Mouse (Mus musculus): ENCODE results near the gene Lad1. TPM values are rescaled to one million over a fixed set of nuclear protein-coding genes. Genes with fewer than 3 reads are reported as not detected.
A peak's percentile ranks its signal among the peaks of the same experiment; 100 is the strongest.

Gene Lad1
- polyA plus RNA-seq, 1 experiment from 2014 or later: 29.1 TPM

- H3K27ac ChIP-seq (ENCODE audit: low read length): no peak overlapping the region
- 82% methylated on average over 6 of the region's 6 CpGs for WGBS
- no peak overlapping the region for H3K9ac ChIP-seq (replicated peaks; ENCODE audit: low read length)
- no peaks in the 10 kb centered on the region for H3K36me3 ChIP-seq (ENCODE audit: insufficient read depth, low read length)
- H3K4me2 ChIP-seq (replicated peaks; ENCODE audit: low read depth, low read length): no peak overlapping the region
- H3K4me3 ChIP-seq (ENCODE audit: low read length): no peak overlapping the region
- H3K27me3 ChIP-seq (ENCODE audit: insufficient read depth, low read length): no peaks in the 10 kb centered on the region
- H3K9me3 ChIP-seq (ENCODE audit: low read length): no peaks in the 10 kb centered on the region
- no peaks in the 10 kb centered on the region for H3K4me1 ChIP-seq (ENCODE audit: insufficient read depth, low read length)
- ATAC-seq (ENCODE audit: low FRiP score, low TSS enrichment): no peak
Measured at GRCm38 (mm10) chr1:135864830-135865229, 46.4 kb downstream of the Lad1 start.

- ATAC-seq (ENCODE audit: low FRiP score, low TSS enrichment): peak; percentile 75
- H3K27ac ChIP-seq (ENCODE audit: low read length): no peak overlapping the region
- H3K4me1 ChIP-seq (ENCODE audit: insufficient read depth, low read length): no peaks in the 10 kb centered on the region
- no peak overlapping the region for H3K4me3 ChIP-seq (ENCODE audit: low read length)
- no peak overlapping the region for H3K4me2 ChIP-seq (replicated peaks; ENCODE audit: low read depth, low read length)
- H3K27me3 ChIP-seq (ENCODE audit: insufficient read depth, low read length): no peaks in the 10 kb centered on the region
- H3K36me3 ChIP-seq (ENCODE audit: insufficient read depth, low read length): no peaks in the 10 kb centered on the region
- H3K9ac ChIP-seq (replicated peaks; ENCODE audit: low read length): no peak overlapping the region
- 48% methylated on average over 19 of the region's 19 CpGs for WGBS
- H3K9me3 ChIP-seq (ENCODE audit: low read length): no peaks in the 10 kb centered on the region
Measured at GRCm38 (mm10) chr1:135865518-135866194, 47.3 kb downstream of the Lad1 start.

GRCm38 (mm10) chr1:135868570-135868969, 50.2 kb downstream of the Lad1 start:
- no peaks in the 10 kb centered on the region for H3K36me3 ChIP-seq (ENCODE audit: insufficient read depth, low read length)
- H3K9me3 ChIP-seq (ENCODE audit: low read length): no peaks in the 10 kb centered on the region
- no peak overlapping the region for H3K9ac ChIP-seq (replicated peaks; ENCODE audit: low read length)
- no peaks in the 10 kb centered on the region for H3K27me3 ChIP-seq (ENCODE audit: insufficient read depth, low read length)
- H3K27ac ChIP-seq (ENCODE audit: low read length): no peak overlapping the region
- H3K4me2 ChIP-seq (replicated peaks; ENCODE audit: low read depth, low read length): no peak overlapping the region
- no peak for ATAC-seq (ENCODE audit: low FRiP score, low TSS enrichment)
- H3K4me3 ChIP-seq (ENCODE audit: low read length): no peak overlapping the region
- WGBS: 87% methylated on average over 6 of the region's 6 CpGs
- H3K4me1 ChIP-seq (ENCODE audit: insufficient read depth, low read length): no peaks in the 10 kb centered on the region

- H3K4me2 ChIP-seq (replicated peaks; ENCODE audit: low read depth, low read length): no peak overlapping the region
Measured at GRCm38 (mm10) chr1:135872991-135873390, 54.6 kb downstream of the Lad1 start.

GRCm38 (mm10) chr1:135877248-135877647, 58.9 kb downstream of the Lad1 start:
- Histone ChIP-seq H3K36me3 (ENCODE audit: insufficient read depth, low read length) (no peaks in the 10 kb centered on the region), H3K4me3 (ENCODE audit: low read length) (no peak overlapping the region), H3K4me1 (ENCODE audit: insufficient read depth, low read length) (no peaks in the 10 kb centered on the region), H3K27me3 (ENCODE audit: insufficient read depth, low read length) (no peaks in the 10 kb centered on the region), H3K9me3 (ENCODE audit: low read length) (no peaks in the 10 kb centered on the region), H3K27ac (ENCODE audit: low read length) (no peak overlapping the region), H3K9ac (replicated peaks; ENCODE audit: low read length) (no peak overlapping the region), H3K4me2 (replicated peaks; ENCODE audit: low read depth, low read length) (no peak overlapping the region)
- ATAC-seq (ENCODE audit: low FRiP score, low TSS enrichment): no peak
- WGBS: 74% methylated on average over 2 of the region's 2 CpGs

More at GRCm38 (mm10) chr1:135872991-135873390, 54.6 kb downstream of the Lad1 start:
- 81% methylated on average over 4 of the region's 4 CpGs for WGBS
- Histone ChIP-seq H3K4me3 (ENCODE audit: low read length) (no peak overlapping the region), H3K9ac (replicated peaks; ENCODE audit: low read length) (no peak overlapping the region), H3K9me3 (ENCODE audit: low read length) (no peaks in the 10 kb centered on the region), H3K4me1 (ENCODE audit: insufficient read depth, low read length) (no peaks in the 10 kb centered on the region), H3K36me3 (ENCODE audit: insufficient read depth, low read length) (no peaks in the 10 kb centered on the region), H3K27me3 (ENCODE audit: insufficient read depth, low read length) (no peaks in the 10 kb centered on the region), H3K27ac (ENCODE audit: low read length) (no peak overlapping the region)
- ATAC-seq (ENCODE audit: low FRiP score, low TSS enrichment): no peak

- H3K36me3 ChIP-seq (ENCODE audit: insufficient read depth, low read length): no peaks in the 10 kb centered on the region
- H3K27me3 ChIP-seq (ENCODE audit: insufficient read depth, low read length): no peaks in the 10 kb centered on the region
- no peak overlapping the region for H3K27ac ChIP-seq (ENCODE audit: low read length)
- peak; percentile 69; the same call in 1 of the 2 replicates for ATAC-seq (ENCODE audit: low FRiP score, low TSS enrichment)
- H3K4me1 ChIP-seq (ENCODE audit: insufficient read depth, low read length): no peaks in the 10 kb centered on the region
- H3K4me2 ChIP-seq (replicated peaks; ENCODE audit: low read depth, low read length): no peak overlapping the region
- H3K9ac ChIP-seq (replicated peaks; ENCODE audit: low read length): no peak overlapping the region
- WGBS: 73% methylated on average over 10 of the region's 10 CpGs
- no peak overlapping the region for H3K4me3 ChIP-seq (ENCODE audit: low read length)
- no peaks in the 10 kb centered on the region for H3K9me3 ChIP-seq (ENCODE audit: low read length)
Measured at GRCm38 (mm10) chr1:135882385-135883109, 64.1 kb downstream of the Lad1 start.

Other genes with a start within 250 kb of the Lad1 start
- 12.2 and 16.8 TPM in 2 replicates for gene Nav1, start 211.3 kb upstream of the Lad1 start, polyA plus RNA-seq (2015; fragmentation: Nextera tagmentation; extraction: Ambion mirVana)
- 141 and 157 TPM in 2 replicates for gene Csrp1, start 98.5 kb upstream of the Lad1 start, polyA plus RNA-seq (2015; fragmentation: Nextera tagmentation; extraction: Ambion mirVana)
- 79.6 and 87.5 TPM in 2 replicates for gene Phlda3, start 52.5 kb upstream of the Lad1 start, polyA plus RNA-seq (2015; fragmentation: Nextera tagmentation; extraction: Ambion mirVana)
- gene Tnni1, start 39.2 kb upstream of the Lad1 start, polyA plus RNA-seq (2015; fragmentation: Nextera tagmentation; extraction: Ambion mirVana): 21.9 and 23.5 TPM in 2 replicates
- 9.4 and 37.2 TPM in 2 replicates for gene Tnnt2, start 17.8 kb downstream of the Lad1 start, polyA plus RNA-seq (2015; fragmentation: Nextera tagmentation; extraction: Ambion mirVana)
- gene Pkp1, start 100.6 kb downstream of the Lad1 start, polyA plus RNA-seq (2015; fragmentation: Nextera tagmentation; extraction: Ambion mirVana): 0.24 and 0.44 TPM in 2 replicates
- 0.17 and 0.30 TPM in 2 replicates for gene Igfn1, start 187.7 kb downstream of the Lad1 start, polyA plus RNA-seq (2015; fragmentation: Nextera tagmentation; extraction: Ambion mirVana)
- gene Tmem9, start 189.6 kb downstream of the Lad1 start, polyA plus RNA-seq (2015; fragmentation: Nextera tagmentation; extraction: Ambion mirVana): 260 and 268 TPM in 2 replicates
- gene Ascl5, start 232.2 kb downstream of the Lad1 start, polyA plus RNA-seq (2015; fragmentation: Nextera tagmentation; extraction: Ambion mirVana): not detected in 2 replicates
- gene Cacna1s, start 234.2 kb downstream of the Lad1 start, polyA plus RNA-seq (2015; fragmentation: Nextera tagmentation; extraction: Ambion mirVana): 0.36 TPM in 2 replicates